Mouse (Mus musculus) megakaryocyte progenitor cell, adult 5-6 weeks (primary cell): Measurements from ENCODE around the gene Pogz. TPM values are rescaled to one million over a fixed set of nuclear protein-coding genes. Genes with fewer than 3 reads are reported as not detected.
A peak's percentile ranks its signal among the peaks of the same experiment; 100 is the strongest.
"Not testable (repeated sequence)": the region's sequence is repeated elsewhere in the genome, so short reads cannot be mapped to it uniquely, and the experiment has no call there.

ENCODE experiments used
- ATAC-seq: replicated peaks from 2 replicates; pipeline ENCODE4 v1.8.0; 2016; ENCODE audit warnings: mild to moderate bottlenecking, moderate TSS enrichment, inconsistent platforms; ENCODE audit not compliant: poor library complexity
- total RNA-seq, 2 experiments: library from RNA; stranded (forward) in 1 of 2; stranded (reverse) in 1 of 2; fragments of 157-497, 149-512 nt in 1 of 2; fragments of 200-1000 nt in 1 of 2; gene quantifications; 2 replicates each; pipeline versions ENCODE4 v1.2.3 to v1.2.4; 2015 to 2017

The Pogz gene
- total RNA-seq, 2 experiments from 2014 or later = 13.5 to 35.8 TPM

DNA sequence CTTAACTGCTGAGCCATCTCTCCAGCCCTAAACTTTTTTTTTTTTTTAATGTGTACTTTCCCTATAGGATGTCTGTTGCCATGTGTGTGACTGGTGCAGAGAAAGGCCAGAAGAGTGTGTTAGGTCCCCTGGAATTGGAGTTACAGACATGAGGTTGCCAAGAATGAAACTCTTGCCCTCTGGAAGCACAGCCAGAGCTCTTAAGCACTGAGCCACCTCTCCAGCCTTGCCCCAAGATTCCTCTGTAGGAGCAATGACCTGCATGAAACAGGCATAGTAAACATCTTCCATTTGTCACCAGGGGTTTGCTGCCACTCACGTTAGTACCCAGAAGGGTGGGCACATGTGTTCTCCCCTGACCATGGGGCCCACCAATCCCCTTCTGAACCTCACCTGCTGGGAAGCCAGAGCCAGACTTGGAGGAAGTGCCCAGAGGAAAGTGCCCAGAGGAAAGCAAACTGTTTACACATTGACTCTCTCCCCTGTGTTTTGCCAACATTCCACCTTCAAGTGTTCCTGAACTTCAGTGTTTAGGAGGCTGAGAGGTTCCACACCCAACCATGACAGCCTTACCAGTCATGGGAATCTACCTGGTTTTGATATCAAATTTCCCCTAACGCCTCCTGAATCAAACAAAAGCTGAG, 73.8 kb downstream of the Pogz start:
- ATAC-seq = no peak

DNA sequence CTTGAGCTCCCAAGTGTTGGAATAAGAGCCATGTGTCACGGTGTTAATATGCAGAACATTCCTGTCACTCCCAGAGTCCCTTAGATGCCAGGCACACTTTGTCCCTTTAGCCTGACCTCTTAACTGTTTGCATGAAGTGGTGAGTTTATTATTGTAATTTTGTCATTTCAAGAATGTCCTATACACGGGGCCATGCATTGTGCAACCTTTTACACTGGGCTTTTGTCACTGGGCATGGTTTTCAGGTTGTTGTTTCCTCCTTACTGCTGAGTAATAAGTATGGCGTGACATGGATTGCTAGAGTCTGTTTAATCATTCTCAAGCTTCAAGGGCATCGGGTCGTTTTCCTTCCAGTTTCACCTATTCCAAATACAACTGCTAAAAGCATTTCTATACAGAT, 76.4 kb downstream of the Pogz start:
- ATAC-seq = no peak

DNA sequence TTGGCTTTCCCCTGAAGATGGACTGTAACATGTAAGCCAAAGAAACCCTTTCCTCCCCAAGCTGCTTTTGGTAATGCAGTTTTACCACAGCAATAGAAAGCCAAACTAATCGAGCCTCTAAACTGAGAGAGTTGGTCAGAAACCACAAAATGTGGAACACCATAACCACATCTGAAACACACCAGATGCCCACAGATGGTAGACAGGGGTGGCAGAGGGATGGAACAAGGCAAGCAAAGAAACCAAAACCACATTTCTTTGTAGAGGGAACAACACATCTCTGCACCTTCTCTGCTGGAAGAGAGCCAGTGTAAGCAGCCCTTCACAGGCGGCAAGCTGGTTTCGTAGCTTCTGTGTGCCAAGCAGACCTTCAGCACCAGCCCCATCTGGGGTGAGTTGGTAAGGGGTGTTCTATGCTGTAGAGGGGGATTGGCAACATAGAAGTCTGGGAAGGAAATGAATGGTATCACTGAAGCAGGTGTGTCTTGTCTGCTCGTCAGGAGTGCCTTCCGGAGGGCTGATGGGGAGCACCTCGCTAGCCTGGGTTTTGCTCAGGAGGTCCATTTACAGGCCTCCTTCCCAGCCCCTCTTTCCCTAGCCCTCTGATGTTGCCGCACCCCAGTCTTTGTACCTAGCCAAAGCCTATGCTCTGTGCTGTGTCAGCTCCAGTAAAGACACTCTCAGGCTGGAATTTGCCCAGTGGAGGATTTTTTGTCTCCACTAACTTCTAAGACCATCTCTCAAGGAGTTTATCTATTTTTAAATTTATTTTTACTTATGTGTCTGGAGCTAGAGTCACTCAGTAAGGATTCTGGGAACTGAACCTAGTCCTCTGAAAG, 78.8 kb downstream of the Pogz start:
- peak; percentile 80 for ATAC-seq

GRCm38 (mm10) chr3:94917816-94918361, 80.5 kb downstream of the Pogz start:
- peak; percentile 66 for ATAC-seq

DNA sequence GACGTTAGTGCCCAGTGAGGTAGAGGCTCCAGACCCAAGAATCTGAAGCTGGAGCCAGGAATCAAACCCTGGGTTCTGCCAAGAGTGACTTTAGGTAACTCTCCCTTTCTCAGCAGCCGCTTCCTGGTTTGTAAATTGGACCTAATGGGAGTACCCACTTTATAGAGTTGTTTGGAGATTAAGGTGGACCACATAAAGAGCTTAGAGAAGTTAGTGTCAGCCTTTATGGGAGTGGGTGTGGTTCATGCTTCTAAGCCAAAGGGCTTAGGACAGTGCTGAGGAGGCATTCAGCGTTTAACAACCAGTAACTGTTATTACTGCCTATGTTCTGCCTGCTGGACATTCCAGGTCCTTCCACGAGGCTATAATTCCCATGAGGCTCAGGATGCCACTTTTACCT, 81.5 kb downstream of the Pogz start:
- ATAC-seq = no peak

- ATAC-seq = no peak
Observed at GRCm38 (mm10) chr3:94921104-94921503, 83.7 kb downstream of the Pogz start.

DNA sequence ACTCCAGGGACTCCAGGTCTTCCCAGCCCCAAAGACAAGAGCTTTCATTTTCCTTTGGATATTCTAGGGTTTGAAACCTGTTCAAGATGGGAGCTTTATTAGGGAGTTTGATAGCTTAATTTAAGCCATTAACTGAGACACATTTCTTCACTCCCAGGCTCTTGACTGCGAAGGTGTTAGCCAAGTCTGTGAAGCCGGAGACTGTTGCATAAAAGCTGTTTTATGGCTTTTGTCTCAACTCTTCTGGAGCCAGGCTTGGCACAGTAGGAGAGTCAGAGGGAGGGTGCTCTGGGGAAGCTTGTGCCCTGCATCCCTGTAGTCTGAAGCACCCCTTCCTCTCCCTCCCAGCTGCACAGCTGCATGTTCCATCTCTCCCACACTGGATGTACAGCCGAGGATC, 85.0 kb downstream of the Pogz start:
- ATAC-seq = no peak

DNA sequence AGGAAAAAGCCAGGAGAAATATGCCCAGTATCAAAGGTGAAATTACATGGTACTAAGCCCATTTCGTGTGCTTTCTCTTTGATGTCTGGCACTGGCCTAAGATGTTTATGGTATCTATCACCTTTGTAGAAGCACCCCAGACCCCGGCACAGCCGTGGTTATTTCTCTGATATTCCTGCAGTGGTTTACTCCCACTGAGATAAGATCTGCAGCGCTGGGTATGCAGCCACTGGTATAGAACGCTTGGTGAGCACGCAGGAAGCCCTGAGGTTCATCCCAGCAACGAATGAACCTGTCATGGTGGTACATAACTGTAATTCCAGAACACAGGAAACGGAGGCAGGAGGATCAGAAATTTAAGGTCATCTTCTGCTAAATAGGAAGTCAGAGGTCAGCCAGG, 87.3 kb downstream of the Pogz start:
- ATAC-seq = no peak

DNA sequence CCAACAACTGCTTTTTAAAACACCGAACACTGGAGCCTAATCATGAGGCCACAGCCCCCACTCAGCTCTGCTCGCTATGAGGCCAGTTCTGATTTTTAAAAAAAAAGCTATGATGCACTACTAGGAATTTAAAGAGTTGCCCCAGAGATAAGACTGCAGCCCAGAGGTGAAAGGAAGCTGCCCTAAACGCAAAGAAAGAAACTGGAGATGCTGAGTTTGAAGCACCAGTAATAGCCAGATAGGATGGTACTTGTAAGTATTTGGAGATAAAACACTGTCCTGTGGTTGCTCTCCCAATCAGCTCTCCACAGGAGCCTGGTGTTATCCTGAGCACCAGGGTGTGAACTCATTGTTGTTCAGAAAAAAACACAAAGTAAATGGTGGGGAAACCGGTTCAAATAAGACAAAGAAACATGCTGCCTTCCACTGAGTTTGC, 89.0 kb downstream of the Pogz start:
- peak; percentile 93 for ATAC-seq

DNA sequence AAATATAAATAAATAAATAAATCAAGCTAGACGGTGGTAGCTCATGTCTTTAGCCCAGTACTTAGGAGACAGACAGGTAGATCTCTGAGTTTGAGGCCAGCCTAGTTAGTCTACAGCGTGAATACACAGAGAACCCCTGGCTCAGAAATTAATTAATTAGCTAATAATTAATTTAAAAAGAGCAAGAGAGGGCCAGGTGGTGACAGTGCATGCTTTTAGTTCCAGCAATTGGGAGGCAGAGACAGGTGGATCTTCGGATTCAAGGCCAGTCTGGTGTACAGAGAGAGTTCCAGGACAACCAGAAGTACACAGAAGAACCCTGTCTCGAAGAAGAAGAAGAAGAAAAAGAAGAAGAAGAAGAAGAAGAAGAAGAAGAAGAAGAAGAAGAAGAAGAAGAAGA, 91.6 kb downstream of the Pogz start:
- not testable (repeated sequence) for ATAC-seq

- ATAC-seq = not testable (repeated sequence)
Observed at GRCm38 (mm10) chr3:94930386-94931266, 93.3 kb downstream of the Pogz start.

DNA sequence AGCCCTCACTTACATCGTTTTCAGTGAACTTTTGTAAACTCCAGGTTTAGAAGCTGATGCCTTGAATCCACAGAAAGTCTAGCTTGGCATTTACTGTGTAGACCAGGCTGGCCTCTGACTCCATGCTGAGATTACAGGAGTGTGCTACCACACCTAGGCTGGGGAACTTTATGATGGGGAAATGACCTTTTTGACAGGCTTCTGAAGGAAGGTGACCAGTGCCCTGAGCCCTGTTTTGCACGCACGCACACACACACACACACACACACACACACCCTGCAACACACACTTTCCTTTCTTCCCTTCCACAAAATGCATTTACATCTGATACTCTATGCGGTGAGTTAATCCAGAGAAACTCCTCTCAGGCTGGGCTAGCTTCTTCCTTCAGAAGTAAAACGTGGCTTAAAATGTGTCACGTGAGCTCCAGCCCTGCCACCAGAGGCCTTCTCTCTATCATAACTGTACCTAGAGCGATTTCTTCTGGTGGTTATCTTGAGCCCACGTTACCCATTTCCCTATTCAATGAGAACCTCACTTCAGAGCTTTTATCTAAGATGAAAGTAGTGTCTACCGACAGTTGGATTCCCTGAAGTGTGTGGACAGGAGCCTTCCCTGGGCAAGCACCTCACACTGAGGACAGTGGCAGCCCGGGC, 94.2 kb downstream of the Pogz start:
- ATAC-seq = peak; percentile 36

Other genes starting within 250 kb of the Pogz start
- gene Gm10972, start 194.5 kb upstream of the Pogz start, total RNA-seq (2015) = not detected in 2 replicates
- not detected in 2 replicates for gene Gm10972, start 194.5 kb upstream of the Pogz start, total RNA-seq (2017)
- 3.5 TPM in 2 replicates for gene Tuft1, start 178.7 kb upstream of the Pogz start, total RNA-seq (2015)
- 4.2 and 5.2 TPM in 2 replicates for gene Tuft1, start 178.7 kb upstream of the Pogz start, total RNA-seq (2017)
- gene Selenbp2, start 144.0 kb upstream of the Pogz start, total RNA-seq (2015) = not detected in 2 replicates
- 0.14 TPM in 1 of 2 replicates, not detected in the other for gene Selenbp2, start 144.0 kb upstream of the Pogz start, total RNA-seq (2017)
- not detected in 2 replicates for gene Cgn, start 51.1 kb upstream of the Pogz start, total RNA-seq (2015)
- not detected in 2 replicates for gene Cgn, start 51.1 kb upstream of the Pogz start, total RNA-seq (2017)
- gene Psmb4, start 49.4 kb downstream of the Pogz start, total RNA-seq (2015) = 341 and 364 TPM in 2 replicates
- gene Psmb4, start 49.4 kb downstream of the Pogz start, total RNA-seq (2017) = 196 and 240 TPM in 2 replicates
- 27.3 and 28.8 TPM in 2 replicates for gene Selenbp1, start 95.5 kb downstream of the Pogz start, total RNA-seq (2015)
- gene Selenbp1, start 95.5 kb downstream of the Pogz start, total RNA-seq (2017) = 28.2 and 38.5 TPM in 2 replicates
- 18.0 and 20.3 TPM in 2 replicates for gene Rfx5, start 116.5 kb downstream of the Pogz start, total RNA-seq (2015)
- gene Rfx5, start 116.5 kb downstream of the Pogz start, total RNA-seq (2017) = 16.2 and 20.3 TPM in 2 replicates
- 21.2 and 23.5 TPM in 2 replicates for gene Pi4kb, start 137.2 kb downstream of the Pogz start, total RNA-seq (2015)
- gene Pi4kb, start 137.2 kb downstream of the Pogz start, total RNA-seq (2017) = 24.0 and 24.5 TPM in 2 replicates
- gene Zfp687, start 177.9 kb downstream of the Pogz start, total RNA-seq (2015) = 15.8 and 21.5 TPM in 2 replicates
- 19.6 and 21.3 TPM in 2 replicates for gene Zfp687, start 177.9 kb downstream of the Pogz start, total RNA-seq (2017)
- 91.5 and 116 TPM in 2 replicates for gene Psmd4, start 205.0 kb downstream of the Pogz start, total RNA-seq (2015)
- 233 and 245 TPM in 2 replicates for gene Psmd4, start 205.0 kb downstream of the Pogz start, total RNA-seq (2017)